Mouse (Mus musculus) fibroblast of lung, adult 2 months (primary cell): ENCODE measurements around the gene Ndst4.

ENCODE experiments used
- DNase-seq: peaks from one replicate; pipeline ENCODE4 v3.0.0-alpha.2; 2011; ENCODE audit warnings: low read depth

Gene Ndst4

GRCm38 (mm10) chr3:125734945-125735344 lies 331.1 kb downstream of the Ndst4 start:
- no peak for DNase-seq

GRCm38 (mm10) chr3:125744468-125745141 lies 340.7 kb downstream of the Ndst4 start:
- DNase-seq, result no peak

- DNase-seq, result no peak
Observed at GRCm38 (mm10) chr3:125745142-125745496, 341.2 kb downstream of the Ndst4 start.

- DNase-seq, result no peak
Observed at GRCm38 (mm10) chr3:125746367-125746766, 342.5 kb downstream of the Ndst4 start.

GRCm38 (mm10) chr3:125756911-125757310 lies 353.0 kb downstream of the Ndst4 start:
- no peak for DNase-seq

- no peak for DNase-seq
Observed at GRCm38 (mm10) chr3:125760711-125761110, 356.8 kb downstream of the Ndst4 start.
